Mouse (Mus musculus): ENCODE results near the gene Ing4.

DNA sequence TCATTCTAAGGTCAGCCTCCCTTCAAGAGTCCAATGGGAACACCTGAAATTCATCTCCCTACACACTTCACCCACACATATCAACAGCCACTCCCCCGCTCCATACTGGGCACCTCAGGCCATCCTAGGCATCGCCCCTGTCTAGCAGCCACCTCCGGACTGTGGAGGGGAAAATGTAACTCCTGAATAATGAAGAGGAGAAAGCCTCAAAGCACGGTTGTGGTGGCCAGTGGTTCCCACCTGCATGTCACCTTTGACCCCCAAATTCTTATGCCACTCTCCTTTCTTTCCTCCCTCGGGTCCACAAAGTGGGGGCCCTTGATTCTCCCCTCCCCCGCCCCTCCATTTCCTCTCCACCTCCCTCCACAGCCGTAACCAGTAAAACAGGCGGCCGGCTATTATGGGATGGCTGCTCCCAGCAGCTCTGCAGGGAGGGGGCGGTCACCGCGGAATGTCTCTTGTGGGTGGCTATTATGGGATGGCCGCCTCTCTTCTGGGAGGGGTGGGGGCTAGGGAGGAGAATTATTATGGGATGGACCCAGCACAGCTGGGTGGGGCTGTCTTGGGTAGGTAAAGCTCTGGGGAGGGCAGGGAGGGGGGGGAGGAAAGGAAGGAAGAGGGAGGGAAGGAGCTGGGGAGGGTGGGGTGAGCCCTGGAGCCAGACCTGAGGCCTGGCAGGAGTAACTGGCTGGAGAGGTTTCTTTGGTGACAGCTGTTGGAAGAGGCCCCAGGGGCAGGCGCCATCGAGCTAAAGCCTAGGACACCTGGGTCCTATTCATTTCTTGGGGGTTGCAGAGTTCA, 50.2 kb downstream of the Ing4 start:
- TF ChIP-seq MAFK (IDR thresholded peaks at IDR 0.05; ENCODE audit: insufficient read depth, low read depth, low read length) (no peak), ZNF384 (IDR thresholded peaks at IDR 0.05; ENCODE audit: low read depth, low read length) (no peak), CHD2 (IDR thresholded peaks at IDR 0.05; ENCODE audit: low read depth, low read length) (no peak), HCFC1 (IDR thresholded peaks at IDR 0.05; ENCODE audit: borderline replicate concordance, insufficient read depth, low read length) (no peak), ZC3H11A (IDR thresholded peaks at IDR 0.05; ENCODE audit: borderline replicate concordance, low read depth, low read length) (no peak)

All from ES-E14 (cell line).